Mouse (Mus musculus) liver, adult 2 months (tissue): Measurements from ENCODE around the gene Gpi1.

Source experiments
- CTCF ChIP-seq: fragments of 200-500 bp; IDR thresholded peaks from 2 replicates; pipeline ENCODE4 v1.5.1; 2011; ENCODE audit warnings: low read depth, low read length, control low read depth
- POLR2A ChIP-seq: fragments of 200-500 bp; IDR thresholded peaks from 2 replicates; pipeline ENCODE4 v1.6.1; 2011; ENCODE audit warnings: low read length, control low read depth; ENCODE audit not compliant: insufficient read depth; ENCODE audit errors: extremely low read depth

DNA sequence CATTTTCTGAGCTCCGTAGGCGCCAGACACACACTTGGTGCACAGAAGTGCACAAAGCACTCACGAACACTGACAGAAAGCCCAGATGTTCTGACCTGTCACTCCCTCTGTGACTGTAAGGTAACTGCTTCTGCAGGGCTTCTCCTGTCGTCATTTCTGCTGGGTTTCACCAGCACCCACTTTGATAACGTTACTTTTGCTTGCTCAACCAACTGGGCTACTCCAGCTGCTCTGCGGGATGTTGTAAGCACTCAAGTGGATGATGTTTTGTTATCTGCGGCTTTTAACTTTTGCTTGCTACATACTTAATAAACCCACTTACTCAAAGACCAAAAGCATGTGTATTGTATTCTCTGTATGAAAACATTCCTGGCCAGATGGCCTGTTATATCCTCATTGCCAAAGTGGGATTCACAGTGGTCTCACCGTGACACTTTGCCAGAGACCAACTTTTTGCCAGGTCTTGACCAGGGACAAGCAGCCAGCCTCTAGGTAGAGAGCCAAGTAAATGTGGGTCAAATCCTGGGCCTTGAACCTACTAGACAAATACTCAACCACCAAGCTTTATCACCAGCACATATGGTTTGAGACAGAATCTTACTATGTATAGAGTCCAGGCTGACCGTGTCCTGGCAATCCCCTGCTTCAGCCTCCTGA lies 8.4 kb downstream of the Gpi1 start:
- TF ChIP-seq CTCF (no peak), POLR2A (no peak)
